Mouse (Mus musculus) CD8-positive naive resting alpha-beta T cell, adult 2 months (primary cell): Measurements from ENCODE around the gene Sept7.

ENCODE experiments used
- DNase-seq, 2 experiments: peaks; one replicate each; pipeline ENCODE4 v3.0.0; 2022; ENCODE audit warnings: low read depth in 2 of 2, low spot score in 2 of 2

Gene Sept7

GRCm38 (mm10) chr9:25357589-25357988 is 105.3 kb downstream of the Sept7 start:
- DNase-seq: no peak

- DNase-seq: no peak
These were observed 105.8 kb downstream of the Sept7 start for GRCm38 (mm10) chr9:25358018-25358417.
